Mouse (Mus musculus): Measurements from ENCODE around the gene Sipa1l3.

GRCm38 (mm10) chr7:29521841-29522575 is 3.6 kb upstream of the Sipa1l3 start:
- peak; percentile 58; the same call in 1 of the 2 replicates for TF ChIP-seq CTCF (IDR thresholded peaks at IDR 0.05; ENCODE audit: borderline replicate concordance, control insufficient read depth, extremely low read depth, insufficient read depth, low read length, poor library complexity)
- TF ChIP-seq POLR2A (IDR thresholded peaks at IDR 0.05; ENCODE audit: control insufficient read depth, extremely low read depth, insufficient read depth, low read length, poor library complexity), result no peak

Data from thymus, adult 2 months (tissue).